Mouse (Mus musculus) neural tube, embryonic 11.5 days (tissue): ENCODE data around the gene Dpm2. TPM values are rescaled to one million over a fixed set of nuclear protein-coding genes. Genes with fewer than 3 reads are reported as not detected.

Experiments used
- ATAC-seq: fragments of 200-750 bp; cut with Nextera tagmentation; 2 replicates; pipeline ENCODE4 v1.8.0; 2017; ENCODE audit warnings: moderate number of reproducible peaks, mild to moderate bottlenecking, moderate TSS enrichment, moderate library complexity; ENCODE audit not compliant: insufficient read depth, low FRiP score, low TSS enrichment
- DNase-seq: peaks from one replicate; pipeline ENCODE4 v3.0.0-alpha.2; 2015; ENCODE audit warnings: low spot score
- H3K27ac ChIP-seq: fragments of 300-500 bp; sonication (generic); 2 replicates; pipeline ENCODE4 v1.5.1; 2014; ENCODE audit warnings: low read depth, mild to moderate bottlenecking, low read length
- H3K27me3 ChIP-seq: fragments of 300-500 bp; sonication (generic); 2 replicates; pipeline ENCODE4 v1.6.1; 2014; ENCODE audit warnings: mild to moderate bottlenecking, low read length, mixed read lengths; ENCODE audit not compliant: control insufficient read depth, insufficient read depth
- H3K36me3 ChIP-seq: fragments of 300-500 bp; sonication (generic); 2 replicates; pipeline ENCODE4 v1.6.1; 2014; ENCODE audit warnings: mild to moderate bottlenecking, low read length, moderate library complexity, mixed read lengths; ENCODE audit not compliant: control insufficient read depth, insufficient read depth
- H3K4me1 ChIP-seq: fragments of 300-500 bp; sonication (generic); 2 replicates; pipeline ENCODE4 v1.6.1; 2014; ENCODE audit warnings: low read length, mixed read lengths; ENCODE audit not compliant: control insufficient read depth, insufficient read depth
- H3K4me2 ChIP-seq: fragments of 300-500 bp; sonication (generic); 2 replicates; pipeline ENCODE4 v1.6.1; 2014; ENCODE audit warnings: low read depth, mild to moderate bottlenecking, moderate library complexity
- H3K4me3 ChIP-seq: fragments of 300-500 bp; sonication (generic); 2 replicates; pipeline ENCODE4 v1.5.1; 2014; ENCODE audit warnings: low read depth, low read length
- H3K9ac ChIP-seq: fragments of 300-500 bp; sonication (generic); 2 replicates; pipeline ENCODE4 v1.6.1; 2014; ENCODE audit warnings: mild to moderate bottlenecking, low read length
- H3K9me3 ChIP-seq: fragments of 300-500 bp; sonication (generic); 2 replicates; pipeline ENCODE4 v1.6.1; 2016; ENCODE audit warnings: low read length; ENCODE audit not compliant: control insufficient read depth
- WGBS: fragments of 180-500 bp; shearing (Covaris S2); extraction: QIAGEN DNeasy Blood & Tissue Kit; methylation state at CpG from one replicate; pipeline ENCODE4 v1.1.7; 2014; 5-methylcytosine and 5-hydroxymethylcytosine counted together
- polyA plus RNA-seq: library from polyadenylated mRNA; unstranded; fragments of >200 nt; fragmentation: Nextera tagmentation; extraction: Ambion mirVana; gene quantifications from 2 replicates; pipeline ENCODE4 v1.2.1, GENCODE M21; 2014

Dpm2 gene
- polyA plus RNA-seq, 1 experiment from 2014 or later = 111 TPM

- peak within 1 kb of the TSS; percentile 55 for H3K9ac ChIP-seq
- H3K27me3 ChIP-seq = peaks cover 13% of the 10 kb centered on the region; the same call in 1 of the 2 replicates
- H3K9me3 ChIP-seq = no peaks in the 10 kb centered on the region
- no peak within 1 kb of the TSS for H3K27ac ChIP-seq
- ATAC-seq (no peak), DNase-seq (no peak)
- H3K4me1 ChIP-seq = peaks cover 7% of the 10 kb centered on the region
- 80% methylated on average over 6 of the region's 6 CpGs for WGBS
- H3K4me2 ChIP-seq = peak within 1 kb of the TSS; percentile 98
- peak within 1 kb of the TSS; percentile 37 for H3K4me3 ChIP-seq
- H3K36me3 ChIP-seq = no peaks in the 10 kb centered on the region
Measured at GRCm38 (mm10) chr2:32574497-32574896, 3.8 kb downstream of the Dpm2 start, which contains the start of gene Pip5kl1. TSS of gene Pip5kl1 (plus strand) at chr2:32574797.

GRCm38 (mm10) chr2:32574901-32575585, 4.4 kb downstream of the Dpm2 start:
- ATAC-seq (no peak), DNase-seq (peak; percentile 62)
- H3K9me3 ChIP-seq = no peaks in the 10 kb centered on the region
- peak overlapping the region; percentile 55 for H3K9ac ChIP-seq
- peak overlapping the region; percentile 37 for H3K4me3 ChIP-seq
- peaks cover 7% of the 10 kb centered on the region for H3K4me1 ChIP-seq
- 2% methylated on average over 26 of the region's 26 CpGs for WGBS
- peak overlapping the region; percentile 98 for H3K4me2 ChIP-seq
- H3K27me3 ChIP-seq = peaks cover 16% of the 10 kb centered on the region; the same call in 1 of the 2 replicates
- no peaks in the 10 kb centered on the region for H3K36me3 ChIP-seq
- no peak overlapping the region for H3K27ac ChIP-seq

GRCm38 (mm10) chr2:32575586-32576160, 5.0 kb downstream of the Dpm2 start, which contains the start of gene 9430097D07Rik:
TSS of gene 9430097D07Rik (minus strand) at chr2:32575684.
- ATAC-seq (peak; percentile 78), DNase-seq (peak; percentile 75)
- peak within 1 kb of the TSS; percentile 98 for H3K4me2 ChIP-seq
- peak within 1 kb of the TSS; percentile 55 for H3K9ac ChIP-seq
- no peaks in the 10 kb centered on the region for H3K36me3 ChIP-seq
- WGBS = 6% methylated on average over 28 of the region's 28 CpGs
- peak within 1 kb of the TSS; percentile 37 for H3K4me3 ChIP-seq
- H3K4me1 ChIP-seq = peaks cover 7% of the 10 kb centered on the region
- H3K27me3 ChIP-seq = peaks cover 16% of the 10 kb centered on the region; the same call in 1 of the 2 replicates
- H3K27ac ChIP-seq = no peak within 1 kb of the TSS
- no peaks in the 10 kb centered on the region for H3K9me3 ChIP-seq

- H3K9ac ChIP-seq = no peak overlapping the region
- peaks cover 16% of the 10 kb centered on the region; the same call in 1 of the 2 replicates for H3K27me3 ChIP-seq
- peaks cover 3% of the 10 kb centered on the region for H3K4me1 ChIP-seq
- H3K27ac ChIP-seq = no peak overlapping the region
- ATAC-seq = no peak
- DNase-seq = no peak
- no peak overlapping the region for H3K4me2 ChIP-seq
- WGBS = 91% methylated on average over 9 of the region's 9 CpGs
- no peaks in the 10 kb centered on the region for H3K36me3 ChIP-seq
- H3K4me3 ChIP-seq = no peak overlapping the region
- H3K9me3 ChIP-seq = no peaks in the 10 kb centered on the region
Measured at GRCm38 (mm10) chr2:32576532-32576931, 5.9 kb downstream of the Dpm2 start.

GRCm38 (mm10) chr2:32578146-32579046, 7.7 kb downstream of the Dpm2 start:
- no peak for ATAC-seq
- H3K27ac ChIP-seq = no peak overlapping the region
- DNase-seq = no peak

DNA sequence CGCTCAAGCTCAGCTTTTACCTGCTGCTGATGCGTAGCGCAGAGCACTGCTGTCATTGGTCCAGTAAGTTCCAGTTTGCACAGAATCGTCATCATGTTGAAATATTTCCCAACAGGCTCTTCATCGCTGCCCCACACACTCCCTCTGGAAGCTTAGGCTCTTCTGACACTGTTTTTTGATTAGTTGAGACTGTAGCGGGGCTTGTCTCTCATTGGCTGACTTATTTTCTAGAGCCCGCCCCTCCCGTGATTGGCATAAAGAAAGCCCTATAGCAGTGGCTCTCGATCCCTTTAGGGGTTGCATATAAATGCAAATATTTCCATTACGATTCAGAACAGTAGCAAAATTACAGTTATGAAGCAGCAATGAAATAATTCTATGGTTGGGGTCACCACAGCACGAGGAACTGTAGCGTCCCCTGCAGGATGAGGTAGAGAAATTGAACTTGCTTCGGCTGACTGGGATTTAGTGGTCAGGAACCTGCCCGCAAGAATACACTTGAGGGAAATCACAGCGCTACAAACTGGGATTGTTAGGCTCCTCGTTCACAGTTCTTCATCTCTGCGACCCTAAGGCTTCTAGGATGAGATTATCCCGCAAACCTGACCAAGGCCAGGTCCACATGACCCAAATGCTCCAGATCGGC, 10.9 kb downstream of the Dpm2 start:
- peak overlapping the region; percentile 20; the same call in 1 of the 2 replicates for H3K4me2 ChIP-seq
- no peak overlapping the region for H3K27ac ChIP-seq
- ATAC-seq (no peak), DNase-seq (peak; percentile 68)
- H3K9ac ChIP-seq = no peak overlapping the region
- H3K27me3 ChIP-seq = peaks cover 16% of the 10 kb centered on the region; the same call in 1 of the 2 replicates
- H3K9me3 ChIP-seq = no peaks in the 10 kb centered on the region
- H3K4me1 ChIP-seq = no peaks in the 10 kb centered on the region
- no peaks in the 10 kb centered on the region for H3K36me3 ChIP-seq
- WGBS = 37% methylated on average over 19 of the region's 19 CpGs
- no peak overlapping the region; the same call in 1 of the 2 replicates for H3K4me3 ChIP-seq

More at GRCm38 (mm10) chr2:32578146-32579046, 7.7 kb downstream of the Dpm2 start:
- Histone ChIP-seq H3K36me3 (no peaks in the 10 kb centered on the region), H3K27me3 (peaks cover 16% of the 10 kb centered on the region; the same call in 1 of the 2 replicates), H3K4me1 (0 out of 2 replicates have a peak, but pooled peaks cover 2% of the 10 kb centered on the region), H3K4me3 (no peak overlapping the region), H3K4me2 (no peak overlapping the region), H3K9me3 (no peaks in the 10 kb centered on the region), H3K9ac (no peak overlapping the region)
- WGBS = 42% methylated on average over 24 of the region's 30 CpGs

GRCm38 (mm10) chr2:32582830-32583799, 12.5 kb downstream of the Dpm2 start:
- Histone ChIP-seq H3K4me3 (peak overlapping the region; percentile 21), H3K9me3 (no peaks in the 10 kb centered on the region), H3K9ac (peak overlapping the region; percentile 35; the same call in 1 of the 2 replicates), H3K36me3 (no peaks in the 10 kb centered on the region), H3K4me1 (peaks cover 5% of the 10 kb centered on the region; the same call in 1 of the 2 replicates), H3K27ac (no peak overlapping the region), H3K27me3 (peaks cover 12% of the 10 kb centered on the region; the same call in 1 of the 2 replicates), H3K4me2 (peak overlapping the region; percentile 44)
- 16% methylated on average over 37 of the region's 37 CpGs for WGBS
- DNase-seq = peak; percentile 83
- peak; percentile 79 for ATAC-seq
